Mouse (Mus musculus) thymus, postnatal 14 days (tissue): Measurements from ENCODE around the gene Isg20l2.
"Not testable (repeated sequence)": the region's sequence is repeated elsewhere in the genome, so short reads cannot be mapped to it uniquely, and the experiment has no call there.

Experiments
- DNase-seq: peaks from one replicate; pipeline ENCODE4 v3.0.0; 2021

The Isg20l2 gene

GRCm38 (mm10) chr3:87930078-87930795 lies at the start of gene Isg20l2, which contains the start of gene Rrnad1:
TSS of gene Isg20l2 (plus strand) at chr3:87930314.
TSS of gene Rrnad1 (minus strand) at chr3:87930717.
- DNase-seq, result peak; percentile 97

GRCm38 (mm10) chr3:87884291-87884690 lies 45.8 kb upstream of the Isg20l2 start:
- no peak for DNase-seq

DNA sequence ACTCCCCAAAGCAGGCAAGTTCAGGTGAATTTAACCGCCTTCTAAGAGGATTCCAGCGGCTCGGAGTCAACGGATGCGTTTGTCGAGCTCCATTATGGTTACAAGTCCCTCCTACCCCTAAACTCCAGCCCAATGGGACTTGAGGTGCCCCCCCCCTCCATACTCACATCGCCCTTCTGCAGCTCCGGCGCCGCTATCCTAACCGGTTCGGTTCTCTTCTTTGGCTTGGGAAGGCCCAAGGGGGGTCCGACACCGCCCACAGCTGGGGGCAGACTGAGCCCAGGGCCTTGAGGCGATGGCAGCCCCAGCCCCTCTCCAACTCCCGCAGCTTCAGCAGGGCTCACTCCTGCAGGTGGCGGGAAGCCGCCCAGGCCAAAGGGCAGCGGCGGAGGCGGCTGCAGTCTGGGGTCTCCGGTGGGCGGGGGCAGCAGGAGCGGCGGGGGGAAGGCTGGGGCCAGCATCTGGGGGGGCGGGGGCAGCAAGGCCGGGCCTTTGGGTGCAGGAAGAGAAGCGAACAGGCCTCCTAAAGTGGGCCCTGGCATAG lies 45.3 kb upstream of the Isg20l2 start:
- DNase-seq, result peak; percentile 77

- DNase-seq, result peak; percentile 91
Measured at GRCm38 (mm10) chr3:87885281-87886003, 44.7 kb upstream of the Isg20l2 start, which contains the start of gene Prcc. TSS of gene Prcc (minus strand) at chr3:87885608.

- DNase-seq, result peak; percentile 65
Measured at GRCm38 (mm10) chr3:87886004-87886365, 44.1 kb upstream of the Isg20l2 start.

GRCm38 (mm10) chr3:87886416-87886815 lies 43.7 kb upstream of the Isg20l2 start:
- DNase-seq, result peak; percentile 21

- DNase-seq, result not testable (repeated sequence)
Measured at GRCm38 (mm10) chr3:87887400-87887799, 42.7 kb upstream of the Isg20l2 start.

DNA sequence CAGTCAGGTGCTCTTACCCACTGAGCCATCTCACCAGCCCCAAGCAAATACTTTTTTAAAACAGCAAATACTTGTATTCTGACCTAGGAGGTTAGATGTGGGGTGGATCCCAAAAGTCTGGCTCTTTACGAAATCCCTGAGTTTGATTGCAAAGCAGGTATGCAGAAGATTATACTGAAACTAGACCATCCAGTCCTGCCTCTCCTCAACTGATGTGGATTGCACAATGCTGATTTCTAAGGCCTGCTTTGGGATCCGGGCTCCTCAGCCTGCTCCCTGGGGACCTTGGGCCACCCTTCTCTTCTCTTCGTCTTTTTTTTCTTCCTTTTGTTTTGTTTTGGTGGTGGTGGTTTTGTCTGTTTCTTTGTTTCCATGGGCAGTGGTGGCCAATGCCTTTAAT lies 38.6 kb upstream of the Isg20l2 start:
- DNase-seq, result no peak

DNA sequence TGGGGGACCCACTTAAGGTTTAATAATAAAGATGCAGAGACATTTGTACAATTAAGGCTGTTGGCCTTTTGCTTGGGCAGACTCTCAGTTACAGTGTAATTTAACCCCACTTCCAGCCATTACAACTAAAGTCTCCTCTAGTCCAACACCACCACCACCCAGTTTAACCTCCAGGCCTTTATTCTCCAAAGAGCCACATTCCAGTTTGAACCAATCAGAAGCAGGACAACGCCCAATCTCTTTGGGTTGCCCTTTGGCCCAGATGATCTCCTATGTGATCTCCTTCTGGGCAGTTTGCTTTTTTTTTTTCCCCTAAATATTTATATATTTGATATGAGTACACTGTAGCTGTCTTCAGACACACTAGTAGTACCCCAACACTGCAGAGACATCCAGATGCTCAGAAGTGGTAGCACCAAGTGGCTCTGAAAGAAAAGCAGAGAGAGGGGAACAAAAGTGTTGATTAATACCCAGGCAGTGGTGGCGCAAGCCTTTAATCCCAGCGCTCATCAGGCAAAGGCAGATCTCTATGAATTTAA lies 36.7 kb upstream of the Isg20l2 start:
- no peak for DNase-seq

DNA sequence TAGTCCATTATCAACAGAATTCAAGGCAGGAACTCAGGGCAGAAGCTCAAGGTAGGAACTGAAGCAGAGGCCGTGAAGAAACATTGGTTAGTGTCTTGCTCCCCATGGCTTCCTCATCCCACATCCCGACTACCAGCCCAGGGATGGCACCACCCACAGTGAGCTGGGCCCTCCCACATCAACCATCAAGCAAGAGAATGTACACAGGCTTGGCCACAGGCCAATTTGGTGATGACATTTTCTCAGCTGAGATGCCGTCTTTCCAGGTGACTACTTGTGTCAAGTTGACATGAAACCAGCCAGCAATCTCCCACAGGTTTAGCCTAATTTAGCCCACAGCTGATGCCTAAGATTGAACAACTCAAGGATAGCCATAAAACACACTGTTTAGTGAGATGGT lies 30.8 kb upstream of the Isg20l2 start:
- DNase-seq, result no peak

DNA sequence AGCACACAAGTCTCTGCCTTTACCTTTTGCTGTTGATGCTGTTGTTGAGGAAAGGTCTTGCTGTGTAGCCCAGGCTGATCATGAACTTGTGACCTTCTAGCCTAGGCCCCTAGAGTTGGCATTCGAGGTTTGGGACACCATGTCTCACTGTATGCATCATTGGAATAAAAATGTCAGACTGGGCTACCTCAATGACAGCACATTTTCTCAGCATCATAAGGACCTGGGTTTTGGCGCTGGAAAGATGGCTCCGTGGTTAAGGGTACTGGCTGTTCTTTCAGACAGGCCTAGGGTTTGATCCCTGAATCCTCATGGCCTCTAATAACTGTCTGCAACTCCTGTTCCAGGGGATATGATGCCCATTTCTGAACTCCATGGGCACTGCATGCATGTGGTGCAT lies 30.3 kb upstream of the Isg20l2 start:
- DNase-seq, result no peak

DNA sequence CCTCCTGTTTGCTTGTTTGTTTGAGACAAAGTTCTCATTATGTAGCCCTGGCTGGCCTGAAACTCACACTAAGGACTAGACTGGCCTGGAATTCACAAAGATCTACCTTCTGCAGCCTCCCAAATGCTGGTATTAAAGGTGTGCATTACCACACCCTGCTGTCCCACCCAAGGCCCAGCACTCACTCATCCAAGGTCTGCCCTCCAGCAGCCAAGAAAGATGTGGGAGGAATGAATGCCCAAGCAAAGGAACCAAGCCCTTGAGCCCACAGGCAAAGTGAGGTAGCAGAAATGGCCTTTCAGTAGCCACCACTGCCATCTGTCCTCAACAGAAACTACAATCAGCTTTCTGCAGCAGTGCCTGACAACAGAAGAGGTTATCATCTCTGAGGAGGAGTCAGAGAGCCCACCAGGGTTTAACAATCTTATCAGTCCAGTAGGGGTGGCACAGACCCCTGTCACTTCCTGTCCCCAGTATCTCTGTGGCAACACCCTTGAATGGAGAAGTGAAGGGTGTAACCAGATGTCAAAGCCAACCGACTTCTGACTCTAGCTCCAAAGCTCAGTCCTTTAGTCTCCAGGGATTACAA lies 29.0 kb upstream of the Isg20l2 start:
- no peak for DNase-seq

- DNase-seq, result not testable (repeated sequence)
Measured at GRCm38 (mm10) chr3:87901959-87902358, 28.2 kb upstream of the Isg20l2 start.

DNA sequence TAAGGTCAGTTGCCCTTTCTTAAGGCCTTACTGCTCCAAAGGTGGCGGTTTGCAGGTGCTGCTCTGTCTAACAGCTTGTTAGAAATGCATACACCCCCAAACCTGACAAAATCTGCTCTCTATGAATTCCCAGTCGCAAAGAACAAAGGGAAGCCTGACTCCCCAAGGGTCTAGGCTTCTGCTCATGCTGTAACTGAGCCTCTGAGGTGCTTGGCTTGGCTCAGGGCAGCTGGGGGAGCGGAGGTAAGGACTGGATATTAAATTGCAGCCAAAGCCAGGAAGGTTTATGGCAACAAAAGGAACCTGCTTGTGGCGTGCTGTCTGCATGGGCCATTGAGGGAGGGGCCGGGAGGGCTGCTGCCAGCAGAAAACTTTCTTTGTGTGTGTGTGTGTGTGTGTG lies 26.3 kb upstream of the Isg20l2 start:
- DNase-seq, result no peak

- peak; percentile 96 for DNase-seq
Measured at GRCm38 (mm10) chr3:87905880-87906485, 24.1 kb upstream of the Isg20l2 start, which contains the start of gene Hdgf. TSS of gene Hdgf (plus strand) at chr3:87906321.

- DNase-seq, result peak; percentile 53
Measured at GRCm38 (mm10) chr3:87906601-87906980, 23.5 kb upstream of the Isg20l2 start.

- DNase-seq, result peak; percentile 41
Measured at GRCm38 (mm10) chr3:87906981-87907857, 22.9 kb upstream of the Isg20l2 start.

GRCm38 (mm10) chr3:87907906-87908305 lies 22.2 kb upstream of the Isg20l2 start:
- no peak for DNase-seq

- no peak for DNase-seq
Measured at GRCm38 (mm10) chr3:87909381-87909780, 20.7 kb upstream of the Isg20l2 start.

- DNase-seq, result no peak
Measured at GRCm38 (mm10) chr3:87909874-87910273, 20.2 kb upstream of the Isg20l2 start.

DNA sequence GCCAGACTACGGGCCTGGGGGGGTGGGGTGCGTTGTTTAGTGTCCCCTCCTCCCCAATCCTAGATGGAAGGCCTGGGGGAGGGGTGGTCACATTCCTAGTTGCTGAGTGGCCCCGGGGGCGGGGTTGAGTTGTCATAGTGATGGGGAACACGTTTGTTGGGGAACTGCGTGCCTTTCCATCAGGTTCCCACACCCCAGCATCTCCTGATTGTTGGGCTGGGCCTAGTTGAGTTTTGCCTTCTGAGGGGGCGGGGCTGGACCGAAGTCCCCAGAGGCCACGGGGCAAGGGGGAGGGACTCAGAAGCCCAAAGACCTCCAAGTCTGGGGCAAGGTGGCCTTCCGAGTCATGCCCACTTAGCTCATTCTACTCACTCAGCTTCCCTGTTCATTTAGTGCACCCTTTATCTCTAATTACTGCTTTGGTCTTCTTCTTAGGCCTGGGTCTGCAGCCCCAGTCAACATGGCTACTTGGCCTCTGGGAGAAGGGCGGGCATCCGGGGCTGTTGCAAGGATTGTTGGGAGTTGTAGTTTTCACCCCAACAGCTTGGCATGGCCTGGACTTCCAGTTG lies 19.5 kb upstream of the Isg20l2 start:
- DNase-seq, result peak; percentile 39
